Mouse (Mus musculus) forebrain, embryonic 13.5 days (tissue): ENCODE results near the gene Nol9. TPM values are rescaled to one million over a fixed set of nuclear protein-coding genes. Genes with fewer than 3 reads are reported as not detected.

Experiments used
- ATAC-seq: fragments of 200-750 bp; cut with Nextera tagmentation; 2 replicates; pipeline ENCODE4 v1.8.0; 2017
- H3K27ac ChIP-seq: fragments of 300-500 bp; sonication (generic); 2 replicates; pipeline ENCODE4 v1.5.1; 2015; ENCODE audit warnings: inconsistent platforms, mild to moderate bottlenecking, moderate library complexity
- H3K27me3 ChIP-seq: fragments of 300-500 bp; sonication (generic); 2 replicates; pipeline ENCODE4 v1.6.1; 2015; ENCODE audit warnings: mild to moderate bottlenecking, inconsistent platforms
- H3K36me3 ChIP-seq: fragments of 300-500 bp; sonication (generic); 2 replicates; pipeline ENCODE4 v1.6.1; 2015; ENCODE audit warnings: mild to moderate bottlenecking, inconsistent platforms; ENCODE audit not compliant: poor library complexity, severe bottlenecking
- H3K4me1 ChIP-seq: fragments of 300-500 bp; sonication (generic); 2 replicates; pipeline ENCODE4 v1.6.1; 2015; ENCODE audit warnings: inconsistent platforms
- H3K4me2 ChIP-seq: fragments of 300-500 bp; sonication (generic); 2 replicates; pipeline ENCODE4 v1.6.1; 2015; ENCODE audit warnings: inconsistent platforms, mild to moderate bottlenecking, moderate library complexity
- H3K4me3 ChIP-seq: fragments of 300-500 bp; sonication (generic); 2 replicates; pipeline ENCODE4 v1.5.1; 2015; ENCODE audit warnings: mild to moderate bottlenecking, inconsistent platforms
- H3K9ac ChIP-seq: fragments of 300-500 bp; sonication (generic); 2 replicates; pipeline ENCODE4 v1.6.1; 2015; ENCODE audit warnings: mild to moderate bottlenecking, inconsistent platforms
- H3K9me3 ChIP-seq: fragments of 300-500 bp; sonication (generic); replicated peaks from 2 replicates; pipeline ENCODE4 v1.6.1; 2016; ENCODE audit warnings: inconsistent platforms
- WGBS: fragments of 180-500 bp; shearing (Covaris S2); methylation state at CpG from one replicate; pipeline ENCODE4 v1.1.7; 2015; 5-methylcytosine and 5-hydroxymethylcytosine counted together
- polyA plus RNA-seq: library from polyadenylated mRNA; unstranded; fragments of >200 nt; fragmentation: Nextera tagmentation; extraction: Ambion mirVana; gene quantifications from 2 replicates; pipeline ENCODE4 v1.2.1, GENCODE M21; 2015

Gene Nol9
- polyA plus RNA-seq, 1 experiment from 2014 or later: 22.5 TPM

GRCm38 (mm10) chr4:152103025-152103424 is 63.9 kb downstream of the Nol9 start:
- no peaks in the 10 kb centered on the region for H3K9me3 ChIP-seq
- WGBS: 38% methylated on average over 7 of the region's 7 CpGs
- no peak overlapping the region for H3K4me3 ChIP-seq
- H3K9ac ChIP-seq: no peak overlapping the region
- 0 out of 2 replicates have a peak, but pooled peaks cover 3% of the 10 kb centered on the region for H3K27me3 ChIP-seq
- peaks cover 33% of the 10 kb centered on the region for H3K36me3 ChIP-seq
- no peak overlapping the region for H3K27ac ChIP-seq
- no peak overlapping the region for H3K4me2 ChIP-seq
- peaks cover 9% of the 10 kb centered on the region for H3K4me1 ChIP-seq
- no peak for ATAC-seq

DNA sequence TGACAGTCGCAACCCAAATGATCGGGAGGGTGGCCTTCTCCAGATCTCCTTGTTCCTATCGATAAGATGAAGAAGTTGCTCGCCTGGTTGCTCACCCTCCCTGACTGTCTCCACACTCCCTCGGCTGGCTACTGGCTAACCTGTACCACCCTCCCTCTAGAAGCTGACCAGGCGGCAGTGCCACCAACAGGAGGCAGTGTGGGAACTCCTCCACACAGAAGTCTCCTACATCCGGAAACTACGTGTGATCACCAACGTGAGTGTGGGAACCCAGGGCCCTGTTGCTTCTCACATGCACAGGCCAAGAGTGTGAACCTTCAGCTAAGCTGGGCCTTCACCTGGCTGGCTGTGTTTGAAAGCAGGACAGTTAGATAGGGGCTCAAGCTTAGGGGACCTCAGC is 67.6 kb downstream of the Nol9 start:
- peaks cover 49% of the 10 kb centered on the region for H3K36me3 ChIP-seq
- peaks cover 7% of the 10 kb centered on the region; the same call in 1 of the 2 replicates for H3K27me3 ChIP-seq
- H3K4me1 ChIP-seq: peaks cover 18% of the 10 kb centered on the region
- ATAC-seq: no peak
- no peak overlapping the region for H3K9ac ChIP-seq
- no peak overlapping the region for H3K4me3 ChIP-seq
- H3K27ac ChIP-seq: no peak overlapping the region
- WGBS: 57% methylated on average over 9 of the region's 9 CpGs
- H3K9me3 ChIP-seq: no peaks in the 10 kb centered on the region
- peak overlapping the region; percentile 75; the same call in 1 of the 2 replicates for H3K4me2 ChIP-seq

GRCm38 (mm10) chr4:152107493-152107892 is 68.4 kb downstream of the Nol9 start:
- Histone ChIP-seq H3K9ac (peak overlapping the region; percentile 39), H3K27me3 (peaks cover 7% of the 10 kb centered on the region; the same call in 1 of the 2 replicates), H3K4me1 (peaks cover 18% of the 10 kb centered on the region), H3K27ac (no peak overlapping the region), H3K36me3 (peaks cover 51% of the 10 kb centered on the region), H3K4me3 (peak overlapping the region; percentile 37), H3K9me3 (no peaks in the 10 kb centered on the region), H3K4me2 (peak overlapping the region; percentile 75)
- 5% methylated on average over 24 of the region's 24 CpGs for WGBS
- peak; percentile 69 for ATAC-seq

DNA sequence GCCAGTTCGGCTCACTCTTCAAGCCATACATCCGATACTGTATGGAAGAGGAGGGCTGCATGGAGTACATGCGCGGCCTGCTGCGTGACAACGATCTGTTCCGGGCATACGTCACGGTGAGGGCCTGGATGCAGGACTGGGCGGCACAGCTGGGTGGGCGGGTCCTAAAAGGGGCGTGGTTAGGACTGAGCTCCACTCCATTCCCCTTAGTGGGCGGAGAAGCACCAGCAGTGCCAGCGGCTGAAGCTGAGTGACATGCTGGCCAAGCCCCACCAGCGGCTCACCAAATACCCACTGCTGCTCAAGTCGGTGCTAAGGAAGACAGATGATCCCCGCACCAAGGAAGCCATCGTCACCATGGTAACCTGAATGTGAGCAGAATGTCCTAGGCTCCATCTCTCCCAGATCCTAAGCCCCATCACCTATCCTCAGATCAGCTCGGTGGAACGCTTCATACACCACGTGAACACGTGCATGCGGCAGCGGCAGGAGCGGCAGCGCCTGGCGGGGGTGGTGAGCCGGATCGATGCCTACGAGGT is 68.9 kb downstream of the Nol9 start:
- peak overlapping the region; percentile 37 for H3K4me3 ChIP-seq
- H3K27ac ChIP-seq: no peak overlapping the region
- H3K4me1 ChIP-seq: peaks cover 18% of the 10 kb centered on the region
- peaks cover 47% of the 10 kb centered on the region for H3K36me3 ChIP-seq
- WGBS: 4% methylated on average over 30 of the region's 30 CpGs
- peak overlapping the region; percentile 39 for H3K9ac ChIP-seq
- peaks cover 7% of the 10 kb centered on the region; the same call in 1 of the 2 replicates for H3K27me3 ChIP-seq
- H3K4me2 ChIP-seq: peak overlapping the region; percentile 75
- no peaks in the 10 kb centered on the region for H3K9me3 ChIP-seq
- peak; percentile 93 for ATAC-seq

GRCm38 (mm10) chr4:152108673-152109072 is 69.6 kb downstream of the Nol9 start:
- no peak overlapping the region; the same call in 1 of the 2 replicates for H3K9ac ChIP-seq
- H3K4me3 ChIP-seq: 0 out of 2 replicates have a peak overlapping the region, but pooled peaks have one; percentile 37

GRCm38 (mm10) chr4:152109509-152109908 is 70.4 kb downstream of the Nol9 start:
- Histone ChIP-seq H3K27me3 (peaks cover 17% of the 10 kb centered on the region), H3K9me3 (no peaks in the 10 kb centered on the region), H3K36me3 (peaks cover 43% of the 10 kb centered on the region), H3K9ac (no peak overlapping the region), H3K4me1 (peaks cover 18% of the 10 kb centered on the region), H3K4me3 (no peak overlapping the region), H3K4me2 (no peak overlapping the region), H3K27ac (no peak overlapping the region)
- 88% methylated on average over 3 of the region's 3 CpGs for whole genome bisulfite sequencing
- no peak for ATAC-seq

More at GRCm38 (mm10) chr4:152108673-152109072, 69.6 kb downstream of the Nol9 start:
- WGBS: 95% methylated on average over 5 of the region's 5 CpGs
- H3K4me1 ChIP-seq: peaks cover 18% of the 10 kb centered on the region
- peaks cover 43% of the 10 kb centered on the region for H3K36me3 ChIP-seq
- H3K4me2 ChIP-seq: peak overlapping the region; percentile 75
- ATAC-seq: no peak
- H3K27ac ChIP-seq: no peak overlapping the region
- H3K27me3 ChIP-seq: peaks cover 8% of the 10 kb centered on the region
- H3K9me3 ChIP-seq: no peaks in the 10 kb centered on the region

- H3K4me3 ChIP-seq: no peak overlapping the region
- H3K9ac ChIP-seq: no peak overlapping the region
- H3K4me1 ChIP-seq: peaks cover 20% of the 10 kb centered on the region
- H3K27ac ChIP-seq: no peak overlapping the region
- no peak overlapping the region for H3K4me2 ChIP-seq
- H3K27me3 ChIP-seq: peaks cover 29% of the 10 kb centered on the region
- H3K9me3 ChIP-seq: no peaks in the 10 kb centered on the region
- peaks cover 49% of the 10 kb centered on the region for H3K36me3 ChIP-seq
- ATAC-seq: no peak
- 85% methylated on average over 4 of the region's 4 CpGs for WGBS
Measured at GRCm38 (mm10) chr4:152110689-152111088, 71.6 kb downstream of the Nol9 start.

Other genes starting within 250 kb of the Nol9 start
- gene Camta1, start 177.4 kb upstream of the Nol9 start, polyA plus RNA-seq: 138 and 150 TPM in 2 replicates
- gene Dnajc11, start 105.6 kb upstream of the Nol9 start, polyA plus RNA-seq: 77.0 and 89.2 TPM in 2 replicates
- gene Thap3, start 50.3 kb upstream of the Nol9 start, polyA plus RNA-seq: 39.6 and 40.6 TPM in 2 replicates
- 17.6 and 19.4 TPM in 2 replicates for gene Phf13, start 43.1 kb upstream of the Nol9 start, polyA plus RNA-seq
- gene Klhl21, start 30.5 kb upstream of the Nol9 start, polyA plus RNA-seq: 2.7 and 3.0 TPM in 2 replicates
- 18.5 and 25.2 TPM in 2 replicates for gene Zbtb48, start 11.7 kb upstream of the Nol9 start, polyA plus RNA-seq
- gene Tas1r1, start 753 bp upstream of the Nol9 start, polyA plus RNA-seq: 0.53 and 0.83 TPM in 2 replicates
- gene Plekhg5, start 33.2 kb downstream of the Nol9 start, polyA plus RNA-seq: 8.4 and 9.2 TPM in 2 replicates
- 0.38 and 0.88 TPM in 2 replicates for gene Tnfrsf25, start 76.6 kb downstream of the Nol9 start, polyA plus RNA-seq
- gene Espn, start 113.0 kb downstream of the Nol9 start, polyA plus RNA-seq: 0.10 and 0.13 TPM in 2 replicates
- gene Hes2, start 119.5 kb downstream of the Nol9 start, polyA plus RNA-seq: not detected in 2 replicates
- gene Acot7, start 138.8 kb downstream of the Nol9 start, polyA plus RNA-seq: 126 and 135 TPM in 2 replicates
- gene Gpr153, start 234.9 kb downstream of the Nol9 start, polyA plus RNA-seq: 2.2 and 3.2 TPM in 2 replicates